Mouse (Mus musculus) olfactory bulb, adult 2 months (tissue): ENCODE results near the gene Qk. TPM values are rescaled to one million over a fixed set of nuclear protein-coding genes. Genes with fewer than 3 reads are reported as not detected.

Experiments used
- H3K27ac ChIP-seq: fragments of 200-500 bp; 2 replicates; pipeline ENCODE4 v1.5.1; 2012; ENCODE audit warnings: low read depth, low read length; ENCODE audit not compliant: insufficient read depth
- H3K4me1 ChIP-seq: fragments of 200-500 bp; 2 replicates; pipeline ENCODE4 v1.6.1; 2012; ENCODE audit warnings: low read length; ENCODE audit not compliant: control insufficient read depth, insufficient read depth
- H3K4me3 ChIP-seq: fragments of 200-500 bp; 2 replicates; pipeline ENCODE4 v1.5.1; 2012; ENCODE audit warnings: mild to moderate bottlenecking, low read depth, low read length, moderate library complexity; ENCODE audit not compliant: insufficient read depth
- CTCF ChIP-seq: fragments of 200-500 bp; IDR thresholded peaks from 2 replicates; pipeline ENCODE4 v1.5.1; 2012; ENCODE audit warnings: low read depth, mild to moderate bottlenecking, low read length, moderate library complexity; ENCODE audit not compliant: insufficient read depth
- POLR2A ChIP-seq: fragments of 200-500 bp; IDR thresholded peaks from 2 replicates; pipeline ENCODE4 v1.6.1; 2012; ENCODE audit warnings: mild to moderate bottlenecking, low read depth, low read length, moderate library complexity; ENCODE audit not compliant: insufficient read depth
- WGBS: fragments of 180-500 bp; shearing (Covaris S2); methylation state at CpG from one replicate; pipeline ENCODE4 v1.1.7; 2018; 5-methylcytosine and 5-hydroxymethylcytosine counted together
- polyA plus RNA-seq: library from polyadenylated mRNA; stranded (reverse); fragments of >200 nt; gene quantifications from 2 replicates; pipeline ENCODE4 v1.2.4, GENCODE M21; 2012; ENCODE audit warnings: low replicate concordance; ENCODE audit not compliant: missing spikeins, insufficient read depth, insufficient read length

The Qk gene
- polyA plus RNA-seq, 1 experiment, result 194 TPM

- no peak overlapping the region for H3K27ac ChIP-seq
- WGBS, result 62% methylated on average over 1 of the region's 1 CpGs
- no peak for TF ChIP-seq CTCF
- no peak for TF ChIP-seq POLR2A
- no peaks in the 10 kb centered on the region for H3K4me1 ChIP-seq
- no peak overlapping the region for H3K4me3 ChIP-seq
These were observed 79.6 kb downstream of the Qk start for GRCm38 (mm10) chr17:10240081-10240480.

GRCm38 (mm10) chr17:10236595-10236994 is 83.1 kb downstream of the Qk start:
- 77% methylated on average over 2 of the region's 2 CpGs for WGBS
- TF ChIP-seq CTCF (no peak), POLR2A (no peak)
- Histone ChIP-seq H3K4me3 (no peak overlapping the region), H3K4me1 (peaks cover 2% of the 10 kb centered on the region; the same call in 1 of the 2 replicates), H3K27ac (no peak overlapping the region)

DNA sequence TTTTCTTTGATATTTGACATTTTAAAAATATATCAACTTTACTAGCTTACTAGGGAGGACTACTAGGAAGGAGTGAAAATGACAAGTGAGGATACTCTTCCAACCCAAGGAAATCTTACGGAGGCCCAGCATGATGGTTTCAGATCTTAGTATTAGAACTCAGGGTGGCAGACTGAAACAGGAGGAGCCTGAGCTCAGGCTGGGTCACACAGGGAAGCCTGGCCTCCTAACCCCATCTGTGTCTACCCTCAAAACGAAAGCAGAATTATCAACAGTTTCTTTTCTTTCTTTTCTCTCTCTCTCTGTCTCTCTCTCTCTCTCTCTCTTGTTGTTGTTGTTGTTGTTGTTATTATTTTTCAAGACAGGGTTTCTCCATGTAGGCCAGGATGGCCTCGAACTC is 87.2 kb downstream of the Qk start:
- Histone ChIP-seq H3K4me1 (peaks cover 2% of the 10 kb centered on the region; the same call in 1 of the 2 replicates), H3K4me3 (no peak overlapping the region), H3K27ac (no peak overlapping the region)
- 67% methylated on average over 3 of the region's 3 CpGs for WGBS
- no peak for TF ChIP-seq CTCF
- TF ChIP-seq POLR2A, result no peak

GRCm38 (mm10) chr17:10227798-10228538 is 91.7 kb downstream of the Qk start:
- Histone ChIP-seq H3K27ac (no peak overlapping the region), H3K4me1 (peaks cover 4% of the 10 kb centered on the region; the same call in 1 of the 2 replicates), H3K4me3 (no peak overlapping the region)
- TF ChIP-seq POLR2A (no peak), CTCF (no peak)
- WGBS, result 14% methylated on average over 3 of the region's 3 CpGs

- 37% methylated on average over 5 of the region's 5 CpGs for WGBS
- TF ChIP-seq POLR2A (no peak), CTCF (no peak)
- no peak overlapping the region for H3K4me3 ChIP-seq
- H3K27ac ChIP-seq, result no peak overlapping the region; the same call in 1 of the 2 replicates
- H3K4me1 ChIP-seq, result peaks cover 3% of the 10 kb centered on the region
These were observed 103.5 kb downstream of the Qk start for GRCm38 (mm10) chr17:10216164-10216563.

- WGBS, result 33% methylated on average over 12 of the region's 12 CpGs
- H3K4me1 ChIP-seq, result peaks cover 4% of the 10 kb centered on the region
These were observed 110.4 kb downstream of the Qk start for GRCm38 (mm10) chr17:10209154-10209777.

GRCm38 (mm10) chr17:10198662-10199061 is 121.0 kb downstream of the Qk start:
- no peaks in the 10 kb centered on the region for H3K4me1 ChIP-seq
- no peak overlapping the region for H3K4me3 ChIP-seq
- no peak for TF ChIP-seq POLR2A
- no peak for TF ChIP-seq CTCF
- H3K27ac ChIP-seq, result no peak overlapping the region
- WGBS, result 70% methylated on average over 2 of the region's 2 CpGs

More at GRCm38 (mm10) chr17:10209154-10209777, 110.4 kb downstream of the Qk start:
- Histone ChIP-seq H3K4me3 (no peak overlapping the region), H3K27ac (peak overlapping the region; percentile 50; the same call in 1 of the 2 replicates)
- TF ChIP-seq POLR2A (no peak), CTCF (no peak)

DNA sequence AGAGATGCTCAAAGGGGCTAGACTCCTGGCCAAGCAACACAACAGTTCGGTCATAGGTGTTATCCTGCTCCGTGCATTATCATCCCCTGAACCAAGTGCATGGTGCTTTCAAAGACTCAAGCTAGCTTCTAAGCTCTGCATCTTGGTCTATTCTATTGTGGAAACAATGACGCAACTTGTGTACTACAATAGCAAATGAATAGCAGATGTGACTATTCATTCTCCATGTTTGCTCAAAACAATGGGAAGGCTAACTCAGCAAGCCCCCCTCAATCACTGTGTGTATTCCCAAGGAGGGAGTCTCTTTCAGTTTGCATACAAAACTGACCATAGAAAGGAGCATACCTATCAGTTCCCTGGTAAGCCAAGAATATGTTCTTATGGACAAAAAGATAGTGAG is 121.4 kb downstream of the Qk start:
- 75% methylated on average over 3 of the region's 3 CpGs for WGBS
- TF ChIP-seq POLR2A, result no peak

GRCm38 (mm10) chr17:10195703-10196102 is 124.0 kb downstream of the Qk start:
- TF ChIP-seq CTCF, result no peak
- no peak for TF ChIP-seq POLR2A
- Histone ChIP-seq H3K27ac (no peak overlapping the region), H3K4me3 (no peak overlapping the region), H3K4me1 (no peaks in the 10 kb centered on the region)
- WGBS, result 95% methylated on average over 6 of the region's 6 CpGs

More for the DNA sequence above, 121.4 kb downstream of the Qk start:
- no peaks in the 10 kb centered on the region for H3K4me1 ChIP-seq
- peak overlapping the region; percentile 57; the same call in 1 of the 2 replicates for H3K27ac ChIP-seq
- H3K4me3 ChIP-seq, result no peak overlapping the region

DNA sequence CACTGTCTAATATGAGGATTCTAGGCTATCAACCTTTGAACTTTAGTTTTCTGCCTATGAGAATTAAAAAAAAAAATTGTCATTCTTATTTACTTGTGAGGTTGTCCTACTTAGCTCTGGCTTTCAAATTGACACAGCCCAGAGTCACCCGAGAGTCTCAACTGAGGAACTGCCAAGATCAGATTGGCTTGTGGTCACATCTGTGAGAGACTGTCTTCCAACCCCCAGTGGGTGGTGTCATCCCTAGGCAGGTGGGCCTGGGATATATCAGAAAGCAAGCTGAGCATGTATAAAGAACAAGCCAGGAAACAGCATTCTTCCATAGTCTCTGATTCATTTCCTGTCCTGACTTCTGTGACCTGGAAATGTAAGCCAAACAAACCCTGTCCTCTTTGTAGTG is 128.8 kb downstream of the Qk start:
- TF ChIP-seq POLR2A (no peak), CTCF (no peak)
- no peak overlapping the region for H3K4me3 ChIP-seq
- no peak overlapping the region for H3K27ac ChIP-seq
- 90% methylated on average over 1 of the region's 1 CpGs for WGBS
- 0 out of 2 replicates have a peak, but pooled peaks cover 2% of the 10 kb centered on the region for H3K4me1 ChIP-seq
